Mouse (Mus musculus) hindbrain, embryonic 16.5 days (tissue): ENCODE data around the gene Echdc1. TPM values are rescaled to one million over a fixed set of nuclear protein-coding genes. Genes with fewer than 3 reads are reported as not detected.

ENCODE experiments used
- ATAC-seq: fragments of 200-750 bp; cut with Nextera tagmentation; 2 replicates; pipeline ENCODE4 v1.8.0; 2017; ENCODE audit warnings: moderate TSS enrichment, moderate library complexity
- H3K27ac ChIP-seq: fragments of 300-500 bp; sonication (generic); 2 replicates; pipeline ENCODE4 v1.5.1; 2014; ENCODE audit warnings: low read depth, mild to moderate bottlenecking, control low read depth, low read length, moderate library complexity
- H3K27me3 ChIP-seq: fragments of 300-500 bp; sonication (generic); replicated peaks from 2 replicates; pipeline ENCODE4 v1.6.1; 2014; ENCODE audit warnings: low read length; ENCODE audit not compliant: control insufficient read depth, insufficient read depth
- H3K36me3 ChIP-seq: fragments of 300-500 bp; sonication (generic); 2 replicates; pipeline ENCODE4 v1.6.1; 2014; ENCODE audit warnings: mild to moderate bottlenecking, low read length, moderate library complexity, mixed read lengths; ENCODE audit not compliant: control insufficient read depth, insufficient read depth
- H3K4me1 ChIP-seq: fragments of 300-500 bp; sonication (generic); 2 replicates; pipeline ENCODE4 v1.6.1; 2014; ENCODE audit warnings: low read depth, low read length; ENCODE audit not compliant: control insufficient read depth, insufficient read depth
- H3K4me2 ChIP-seq: fragments of 300-500 bp; sonication (generic); 2 replicates; pipeline ENCODE4 v1.6.1; 2014; ENCODE audit warnings: mild to moderate bottlenecking, low read length, control low read depth, moderate library complexity
- H3K4me3 ChIP-seq: fragments of 300-500 bp; sonication (generic); 2 replicates; pipeline ENCODE4 v1.5.1; 2014; ENCODE audit warnings: mild to moderate bottlenecking, low read length, control low read depth, moderate library complexity
- H3K9ac ChIP-seq: fragments of 300-500 bp; sonication (generic); 2 replicates; pipeline ENCODE4 v1.6.1; 2014; ENCODE audit warnings: low read depth, mild to moderate bottlenecking, control low read depth, low read length, moderate library complexity
- H3K9me3 ChIP-seq: fragments of 300-500 bp; sonication (generic); 2 replicates; pipeline ENCODE4 v1.6.1; 2014; ENCODE audit warnings: mild to moderate bottlenecking, low read length, moderate library complexity; ENCODE audit not compliant: control insufficient read depth
- WGBS: fragments of 180-500 bp; shearing (Covaris S2); extraction: QIAGEN DNeasy Blood & Tissue Kit; methylation state at CpG from one replicate; pipeline ENCODE4 v1.1.7; 2014; 5-methylcytosine and 5-hydroxymethylcytosine counted together
- polyA plus RNA-seq: library from polyadenylated mRNA; unstranded; fragments of >200 nt; fragmentation: Nextera tagmentation; extraction: Ambion mirVana; gene quantifications from 2 replicates; pipeline ENCODE4 v1.2.1, GENCODE M21; 2015

The Echdc1 gene
- 35.5 and 37.9 TPM in 2 replicates for polyA plus RNA-seq

DNA sequence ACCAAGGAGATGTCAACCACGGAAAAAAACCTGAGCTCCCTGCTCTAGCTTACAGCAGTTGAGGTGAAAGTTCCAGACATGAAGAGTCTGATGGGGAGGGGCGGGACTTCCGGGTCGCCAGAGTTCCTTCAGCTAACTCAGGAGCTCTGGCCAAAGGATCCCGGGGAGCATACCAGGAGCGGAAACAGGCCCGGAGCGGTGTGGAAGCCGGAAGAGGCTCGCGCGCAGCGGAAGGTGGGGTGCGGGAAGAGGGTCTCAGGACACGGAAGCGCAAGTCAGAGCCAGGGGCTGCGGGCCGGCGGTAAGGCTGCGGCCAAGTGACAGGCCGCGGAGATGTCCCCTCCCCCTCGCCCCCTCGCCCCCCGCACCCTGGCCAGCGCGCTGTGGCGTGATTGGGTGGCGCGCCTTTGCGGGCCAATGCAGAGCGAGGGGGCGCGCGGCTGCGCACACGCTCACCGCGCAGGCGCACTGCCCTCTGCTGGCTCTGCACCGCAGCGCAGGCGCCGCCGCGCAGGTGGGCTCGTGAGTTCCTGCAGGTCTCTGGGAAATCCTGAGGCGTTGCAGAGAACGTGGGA, at the start of gene Echdc1:
TSS of gene Echdc1 (plus strand) at position 103 of the 575 bp plus-strand sequence.
- Histone ChIP-seq H3K4me3 (peak within 1 kb of the TSS; percentile 76), H3K27me3 (no peaks in the 10 kb centered on the region), H3K9ac (peak within 1 kb of the TSS; percentile 79), H3K36me3 (no peaks in the 10 kb centered on the region), H3K27ac (peak within 1 kb of the TSS; percentile 92), H3K4me1 (peaks cover 5% of the 10 kb centered on the region), H3K4me2 (peak within 1 kb of the TSS; percentile 69), H3K9me3 (no peaks in the 10 kb centered on the region)
- 0% methylated on average over 34 of the region's 49 CpGs for WGBS
- peak; percentile 100 for ATAC-seq

DNA sequence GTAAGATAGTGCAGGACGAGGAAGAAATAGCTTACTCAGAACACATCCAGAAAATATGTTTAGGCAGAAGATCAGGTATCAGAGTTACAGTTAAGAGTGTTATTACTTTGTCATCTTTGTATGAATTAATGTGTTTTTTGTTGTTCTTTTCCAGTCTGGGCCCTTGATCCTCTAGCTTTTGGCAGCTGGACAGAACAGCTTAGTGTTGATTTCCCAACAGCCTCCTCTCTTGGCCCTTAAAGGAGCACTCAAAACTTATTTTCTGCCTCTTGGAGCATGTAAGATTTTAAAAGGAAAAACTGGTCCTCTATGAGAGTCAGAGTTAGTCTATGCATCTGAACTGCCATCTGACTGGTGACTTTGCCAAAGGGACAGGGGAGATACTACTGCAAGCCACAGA, 31.2 kb upstream of the Echdc1 start:
- Histone ChIP-seq H3K4me3 (no peak overlapping the region), H3K27me3 (no peaks in the 10 kb centered on the region), H3K9ac (no peak overlapping the region), H3K9me3 (no peaks in the 10 kb centered on the region), H3K27ac (no peak overlapping the region), H3K36me3 (no peaks in the 10 kb centered on the region), H3K4me2 (no peak overlapping the region), H3K4me1 (no peaks in the 10 kb centered on the region)
- 66% methylated on average over 1 of the region's 1 CpGs for WGBS
- no peak for ATAC-seq

DNA sequence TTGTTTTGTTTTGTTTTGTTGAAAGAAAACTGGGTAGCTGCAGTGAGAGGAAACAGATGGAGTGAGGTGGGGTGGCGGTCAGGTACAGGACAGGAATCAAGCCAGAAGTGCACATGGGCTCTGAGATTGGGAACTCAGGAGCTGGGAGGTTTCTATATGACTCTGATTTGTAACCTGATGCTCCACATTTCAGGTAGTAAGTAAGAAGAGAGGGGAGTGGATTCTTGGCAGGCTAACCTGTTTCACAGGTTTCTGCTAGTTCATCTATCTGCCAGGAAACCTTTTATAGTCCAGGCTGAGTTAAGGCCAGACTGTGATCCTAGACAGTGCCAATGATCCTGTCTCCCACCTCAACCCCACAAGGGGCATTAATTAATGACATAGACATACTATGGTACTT, 27.2 kb upstream of the Echdc1 start:
- Histone ChIP-seq H3K9me3 (no peaks in the 10 kb centered on the region), H3K27me3 (no peaks in the 10 kb centered on the region), H3K9ac (no peak overlapping the region), H3K4me1 (no peaks in the 10 kb centered on the region), H3K4me3 (no peak overlapping the region), H3K27ac (no peak overlapping the region), H3K36me3 (no peaks in the 10 kb centered on the region), H3K4me2 (no peak overlapping the region)
- WGBS, result 88% methylated on average over 1 of the region's 1 CpGs
- ATAC-seq, result no peak

DNA sequence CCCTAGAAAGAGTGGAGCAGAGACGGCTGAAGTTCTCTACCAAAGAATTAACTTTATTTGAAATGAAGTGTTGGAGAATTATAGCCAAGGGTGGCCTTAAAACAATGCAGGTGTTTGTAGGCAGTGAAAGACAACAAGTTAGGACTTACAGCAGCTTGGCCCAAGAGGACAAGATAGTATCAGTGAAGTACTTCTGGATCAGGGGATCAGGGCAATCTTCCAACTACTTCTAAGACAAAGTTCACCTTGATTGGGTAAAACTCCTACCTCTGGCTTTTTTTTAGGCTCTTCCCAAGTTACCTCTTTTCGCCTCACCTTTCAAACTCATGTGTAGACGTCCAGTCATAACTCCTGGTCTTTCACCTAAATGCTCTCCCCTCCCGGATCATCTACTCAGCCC, 10.7 kb upstream of the Echdc1 start:
- Histone ChIP-seq H3K27me3 (no peaks in the 10 kb centered on the region), H3K36me3 (no peaks in the 10 kb centered on the region), H3K27ac (no peak overlapping the region), H3K4me3 (no peak overlapping the region), H3K4me2 (no peak overlapping the region), H3K4me1 (no peaks in the 10 kb centered on the region), H3K9me3 (no peaks in the 10 kb centered on the region), H3K9ac (no peak overlapping the region)
- 95% methylated on average over 4 of the region's 4 CpGs for WGBS
- no peak for ATAC-seq

DNA sequence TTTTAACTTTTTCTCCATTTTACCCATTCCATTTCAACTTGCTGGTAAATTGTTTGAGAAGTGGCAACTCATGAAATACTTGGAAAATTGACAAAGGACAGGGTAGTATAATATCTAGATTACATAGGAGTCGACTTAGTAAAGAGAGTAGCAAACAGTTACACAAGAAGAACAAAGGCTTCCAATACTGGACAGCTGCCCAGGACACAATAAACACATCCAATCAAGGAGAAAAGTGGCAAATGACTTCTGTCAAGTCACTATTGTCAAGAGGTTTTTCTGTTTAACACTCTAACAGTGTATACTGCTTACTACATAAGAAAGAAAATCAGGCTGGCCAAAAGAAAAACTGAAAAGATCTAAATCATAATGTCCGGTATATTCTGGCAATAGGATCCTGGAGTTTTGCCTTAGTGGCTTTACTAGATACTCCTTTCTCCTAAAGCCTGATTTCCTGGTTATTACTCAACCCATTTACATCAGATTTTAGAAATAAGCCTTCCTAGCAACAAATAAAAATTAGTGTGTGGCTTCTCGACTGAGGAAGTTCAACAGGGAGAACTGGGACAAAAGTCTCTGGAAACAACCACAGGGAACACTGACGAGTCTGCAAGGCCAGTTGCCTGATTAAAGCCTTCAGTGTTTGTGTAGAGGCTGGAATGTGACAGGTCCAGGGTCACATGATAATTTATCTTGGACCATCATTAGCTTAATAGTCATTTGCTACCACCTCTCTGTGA, 1.3 kb upstream of the Echdc1 start:
- Histone ChIP-seq H3K4me1 (peaks cover 5% of the 10 kb centered on the region), H3K36me3 (no peaks in the 10 kb centered on the region), H3K27ac (no peak overlapping the region), H3K4me3 (no peak overlapping the region), H3K9me3 (no peaks in the 10 kb centered on the region), H3K4me2 (peak overlapping the region; percentile 69; the same call in 1 of the 2 replicates), H3K27me3 (no peaks in the 10 kb centered on the region), H3K9ac (no peak overlapping the region)
- no peak for ATAC-seq
- WGBS, result 66% methylated on average over 4 of the region's 4 CpGs

DNA sequence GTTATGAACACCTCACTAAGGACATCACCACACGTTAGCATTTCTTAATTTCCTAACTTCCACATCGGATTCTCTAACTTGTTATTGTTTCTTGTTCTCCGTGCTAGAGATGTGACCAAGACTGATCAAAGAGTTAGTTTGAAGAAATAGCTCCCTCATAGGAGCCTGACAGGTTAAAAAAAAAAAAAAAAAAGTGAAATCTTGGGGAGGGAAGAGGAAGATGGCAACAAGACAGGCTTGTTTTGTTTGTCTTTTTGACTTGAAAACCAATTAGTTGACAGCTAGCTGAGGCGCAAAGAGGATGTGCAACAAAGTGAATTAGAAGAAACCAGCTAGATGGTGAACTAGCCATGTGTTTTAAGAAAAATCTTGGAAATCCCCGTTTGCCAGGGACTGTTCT, 939 bp downstream of the Echdc1 start:
- ATAC-seq, result no peak
- Histone ChIP-seq H3K9ac (no peak overlapping the region; the same call in 1 of the 2 replicates), H3K27ac (no peak overlapping the region), H3K4me1 (peaks cover 5% of the 10 kb centered on the region), H3K36me3 (no peaks in the 10 kb centered on the region), H3K27me3 (no peaks in the 10 kb centered on the region), H3K9me3 (no peaks in the 10 kb centered on the region), H3K4me3 (peak overlapping the region; percentile 76), H3K4me2 (peak overlapping the region; percentile 69)
- 32% methylated on average over 5 of the region's 5 CpGs for WGBS

DNA sequence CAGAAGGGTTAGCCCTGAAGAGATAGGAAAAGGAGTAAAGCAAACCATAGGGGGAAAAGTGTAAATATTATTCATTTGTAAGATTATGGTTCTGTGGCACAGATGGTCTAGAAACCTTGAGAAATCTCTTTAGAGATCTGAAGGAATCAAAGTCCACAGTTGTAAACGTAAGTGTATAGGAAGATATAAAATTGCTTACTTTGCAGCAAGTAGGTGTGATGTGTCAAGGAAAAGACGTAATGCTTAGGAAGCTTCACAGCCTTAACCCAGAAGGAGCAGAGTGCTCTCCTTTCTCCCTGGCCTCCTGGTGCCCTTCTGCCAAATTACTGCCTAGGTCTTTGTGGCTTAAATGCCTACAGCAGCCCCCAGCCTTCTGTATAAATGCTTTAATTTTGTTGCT, 11.9 kb downstream of the Echdc1 start:
- H3K4me3 ChIP-seq, result no peak overlapping the region
- no peak for ATAC-seq
- no peak overlapping the region for H3K9ac ChIP-seq
- no peak overlapping the region for H3K4me2 ChIP-seq
- H3K4me1 ChIP-seq, result no peaks in the 10 kb centered on the region
- 95% methylated on average over 2 of the region's 2 CpGs for WGBS
- no peaks in the 10 kb centered on the region for H3K9me3 ChIP-seq
- H3K36me3 ChIP-seq, result no peaks in the 10 kb centered on the region
- no peaks in the 10 kb centered on the region for H3K27me3 ChIP-seq
- H3K27ac ChIP-seq, result no peak overlapping the region

DNA sequence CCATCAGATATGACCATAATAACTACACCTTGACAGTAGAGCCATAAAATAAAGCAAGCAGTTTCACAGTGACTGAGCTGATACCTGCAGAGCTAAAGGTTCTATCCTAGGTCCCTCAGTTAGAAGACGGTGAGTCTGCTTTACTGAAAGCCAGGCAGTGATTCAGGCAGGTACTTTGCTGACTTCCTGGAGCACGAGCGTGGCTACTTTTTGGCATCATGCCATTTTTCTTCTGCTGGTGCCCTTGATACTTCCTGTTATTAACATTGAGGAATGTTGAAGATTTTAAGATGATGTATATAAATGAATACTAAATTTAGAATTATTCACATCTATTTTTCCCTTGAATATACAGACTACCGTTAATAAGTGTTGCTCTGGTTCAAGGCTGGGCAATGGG, 20.9 kb downstream of the Echdc1 start:
- Histone ChIP-seq H3K27me3 (no peaks in the 10 kb centered on the region), H3K4me2 (no peak overlapping the region), H3K9ac (no peak overlapping the region), H3K27ac (no peak overlapping the region), H3K4me1 (no peaks in the 10 kb centered on the region), H3K9me3 (no peaks in the 10 kb centered on the region), H3K4me3 (no peak overlapping the region), H3K36me3 (no peaks in the 10 kb centered on the region)
- no peak for ATAC-seq
- 79% methylated on average over 4 of the region's 4 CpGs for WGBS

DNA sequence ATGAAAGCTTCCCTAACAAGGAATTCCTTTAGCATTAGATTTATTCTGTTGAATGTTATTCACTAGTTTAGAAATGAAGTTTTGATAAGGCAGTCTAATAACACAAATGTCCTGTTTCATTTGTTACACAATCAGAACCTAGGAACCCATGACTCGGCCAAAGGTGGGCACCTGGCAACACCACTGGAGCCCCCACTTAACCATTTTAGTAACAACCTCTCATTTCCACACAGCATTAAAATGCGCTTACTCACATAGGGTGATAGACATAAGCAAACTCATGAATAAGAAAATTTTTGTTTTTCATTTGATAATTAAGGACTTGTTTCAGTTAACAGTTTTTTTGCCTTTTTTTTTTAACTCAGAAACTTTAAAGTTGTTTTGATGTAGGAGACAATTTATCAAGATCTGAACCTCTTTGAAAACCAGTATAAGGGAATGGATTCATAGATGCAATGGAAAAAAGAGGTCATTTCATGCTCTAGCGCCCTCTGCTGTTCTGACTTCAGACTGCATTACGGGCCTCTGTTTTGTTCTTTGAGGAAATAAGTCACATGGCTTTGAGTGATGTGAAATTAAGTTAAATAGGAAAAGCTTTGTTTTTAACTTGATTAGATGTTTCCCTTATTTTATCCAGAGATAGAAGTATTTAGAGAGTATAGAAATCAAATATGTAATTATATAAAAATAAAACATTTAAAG, 25.5 kb downstream of the Echdc1 start:
- no peaks in the 10 kb centered on the region for H3K27me3 ChIP-seq
- no peak overlapping the region for H3K27ac ChIP-seq
- no peak overlapping the region for H3K9ac ChIP-seq
- no peaks in the 10 kb centered on the region; the same call in 1 of the 2 replicates for H3K36me3 ChIP-seq
- H3K4me1 ChIP-seq, result no peaks in the 10 kb centered on the region
- peak; percentile 71; the same call in 1 of the 2 replicates for ATAC-seq
- no peaks in the 10 kb centered on the region for H3K9me3 ChIP-seq
- no peak overlapping the region for H3K4me3 ChIP-seq
- 50% methylated on average over 4 of the region's 4 CpGs for WGBS
- H3K4me2 ChIP-seq, result no peak overlapping the region
